Mouse (Mus musculus): ENCODE results near the gene Smg7.

- TF ChIP-seq CTCF (IDR thresholded peaks at IDR 0.05; ENCODE audit: low read depth) (peak; percentile 17), EP300 (optimal IDR thresholded peaks at IDR 0.05) (no peak)
Measured at GRCm38 (mm10) chr1:152809541-152810252, 92.7 kb downstream of the Smg7 start.

Data from stomach, postnatal 0 days (tissue).